Mouse (Mus musculus) lung, postnatal 10 days (tissue): Measurements from ENCODE around the gene Nupl1.

Experiments
- DNase-seq: peaks from one replicate; pipeline ENCODE4 v3.0.0; 2021

The Nupl1 gene

DNA sequence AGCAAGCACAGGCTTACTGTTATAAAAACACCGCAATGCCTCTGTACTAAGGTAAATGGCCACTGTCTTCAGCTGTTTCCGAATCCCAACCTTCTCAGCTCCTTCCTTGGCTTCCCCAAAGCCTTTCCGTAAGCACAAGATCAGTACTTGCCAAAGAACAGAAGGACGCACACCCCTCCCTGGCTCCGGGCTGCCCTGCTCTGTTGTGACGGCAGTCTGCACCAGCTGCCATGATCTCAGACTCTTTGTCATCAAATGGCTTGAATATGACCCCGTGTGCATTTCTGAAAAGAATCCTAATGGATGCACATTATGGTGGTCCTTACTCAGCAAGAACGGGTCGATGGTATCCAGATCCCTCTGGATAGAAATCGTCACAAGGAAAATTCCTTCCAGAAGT lies 108.0 kb downstream of the Nupl1 start:
- no peak for DNase-seq

DNA sequence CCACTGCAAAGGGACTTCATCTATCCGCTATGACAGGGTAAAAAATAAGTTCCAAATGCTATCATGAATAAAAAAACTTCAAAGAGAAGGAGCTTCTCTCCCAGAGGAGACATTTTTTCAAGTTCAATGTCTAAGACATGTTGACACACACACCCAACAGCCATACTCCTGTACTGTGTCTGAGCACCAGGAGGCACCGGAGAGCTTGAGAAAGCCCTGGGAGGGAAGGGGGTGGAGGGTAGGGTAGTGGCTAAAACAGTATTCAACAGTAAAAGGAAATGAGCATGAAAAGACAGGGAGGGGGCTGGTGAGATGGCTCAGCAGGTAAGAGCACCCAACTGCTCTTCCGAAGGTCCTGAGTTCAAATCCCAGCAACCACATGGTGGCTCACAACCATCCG lies 112.9 kb downstream of the Nupl1 start:
- no peak for DNase-seq

DNA sequence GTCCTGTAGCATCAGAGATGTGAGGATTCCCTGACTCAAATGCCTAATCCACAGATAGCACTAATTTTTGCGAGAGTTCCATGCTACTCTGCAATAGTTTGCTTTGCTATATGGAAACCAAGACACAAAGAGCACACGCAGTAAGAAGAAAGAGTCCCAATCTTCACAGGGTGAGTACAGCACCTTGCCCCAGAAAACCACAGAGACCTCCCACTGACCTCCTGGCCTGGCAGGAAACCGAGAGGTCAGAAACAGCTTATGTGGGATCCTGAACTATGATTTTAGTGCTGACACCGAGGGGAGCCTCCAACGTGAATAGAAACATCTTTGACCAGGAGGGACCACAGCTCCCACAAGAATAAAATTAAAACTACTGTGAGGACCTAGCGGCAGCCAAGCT lies 113.4 kb downstream of the Nupl1 start:
- no peak for DNase-seq

DNA sequence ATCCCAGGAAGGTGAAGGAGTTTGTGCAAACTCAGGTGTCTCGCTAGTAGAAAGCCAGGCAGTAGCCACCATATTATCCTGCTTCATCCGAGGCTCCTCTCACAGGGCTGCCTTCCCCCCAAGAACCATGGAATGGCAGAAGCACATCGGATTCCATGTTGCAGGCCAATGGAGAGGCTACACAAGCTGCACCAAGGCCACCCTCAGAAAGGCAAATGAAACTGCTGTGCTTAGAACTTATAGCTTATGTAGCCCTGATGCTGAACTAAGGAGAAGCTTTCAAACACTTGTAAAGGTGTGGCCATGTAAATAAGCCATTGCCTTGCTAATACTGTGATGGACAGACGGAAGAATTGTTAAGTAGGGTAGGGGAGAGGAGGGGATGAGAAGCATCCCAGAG lies 115.4 kb downstream of the Nupl1 start:
- no peak for DNase-seq

DNA sequence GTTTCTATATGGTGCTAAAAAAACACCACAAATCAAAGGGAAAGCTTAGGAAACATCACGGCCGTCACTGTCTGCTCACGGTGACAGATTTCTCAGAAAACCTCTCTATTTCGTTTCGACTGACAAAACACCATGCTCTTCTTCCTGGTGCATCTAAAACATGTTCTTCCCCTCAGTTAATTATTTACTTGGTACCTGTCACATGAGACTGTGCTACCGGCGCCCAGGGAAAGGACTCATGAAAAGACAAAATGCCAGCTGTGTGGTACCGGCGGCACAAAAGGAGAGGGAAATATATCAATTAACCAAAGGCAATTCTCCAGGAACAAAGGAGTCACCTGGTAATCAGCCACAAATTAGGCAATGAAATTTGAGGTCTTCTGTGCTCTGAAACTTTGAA lies 116.5 kb downstream of the Nupl1 start:
- DNase-seq: no peak
